In the genomic region with DNA sequence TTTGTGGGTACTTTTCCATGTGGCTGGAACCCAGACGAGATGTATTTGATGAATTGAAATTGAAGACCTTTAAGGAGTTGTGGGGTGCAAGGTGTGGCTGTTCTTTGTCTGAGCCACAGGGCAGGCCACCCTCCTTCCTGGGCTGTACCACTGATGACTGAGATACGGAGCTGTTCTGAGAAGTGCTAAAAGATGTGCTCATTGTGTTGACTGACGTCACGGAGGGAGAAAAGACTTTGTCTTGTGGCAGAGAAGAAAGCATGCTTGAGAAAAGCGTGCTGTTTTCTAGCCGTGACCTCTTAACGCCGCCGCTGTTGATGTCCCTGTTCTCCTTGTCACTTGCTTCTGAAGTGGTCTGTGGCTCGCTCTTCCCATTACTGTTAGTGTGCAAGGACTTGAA, we compare ENCODE assay signal across 19 mouse cellular contexts.
DNase-seq lines count a peak whose midpoint lies in the region; ATAC-seq lines count a peak whose summit lies in the region.
"Had no signal": no experiment of that assay in that cellular context is flagged by ENCODE, and none has a peak within 500 bp of the region (broad histone marks: within the 10 kb centered on the region; RNA-seq: fewer than 3 reads in every experiment).

No protein-coding gene starts in this region.

- WGBS in neural tube, embryonic 15.5 days, result 81% methylated on average over 10 of the region's 10 CpGs

- H3K9ac ChIP-seq in neural tube, embryonic 15.5 days (replicated peaks), result no peak overlapping the region
- H3K9ac ChIP-seq: hindbrain, embryonic 15.5 days; limb, embryonic 15.5 days had no signal

- peak; percentile 91 for DNase-seq in naive thymus-derived CD4-positive, alpha-beta T cell, adult 2 months (ENCODE audit: low read depth)
- DNase-seq in thymus, postnatal 14 days, result peak; percentile 47
- DNase-seq in adrenal gland, adult 18-20 months (ENCODE audit: low spot score in 2 of 2), result no peak
- no peak for DNase-seq in lung, postnatal 25 days (ENCODE audit: low spot score)
- DNase-seq: cerebellum, adult 8-10 months; gastrocnemius, adult 2 months; heart, postnatal 36 days; kidney, adult 11 months; kidney, postnatal 10 days; lung, postnatal 36 days; right cerebral cortex, postnatal 25 days had no signal

- H3K36me3 ChIP-seq in neural tube, embryonic 15.5 days, result no peaks in the 10 kb centered on the region
- H3K36me3 ChIP-seq: forebrain, embryonic 10.5 days; hindbrain, embryonic 15.5 days; limb, embryonic 15.5 days had no signal

- peaks cover 24% of the 10 kb centered on the region for H3K27me3 ChIP-seq in neural tube, embryonic 15.5 days (replicated peaks)

- no peaks in the 10 kb centered on the region for H3K4me1 ChIP-seq in neural tube, embryonic 15.5 days
- H3K4me1 ChIP-seq: hindbrain, embryonic 15.5 days had no signal

- H3K4me3 ChIP-seq in neural tube, embryonic 15.5 days (replicated peaks), result no peak overlapping the region
- H3K4me3 ChIP-seq: forebrain, embryonic 10.5 days; gastrocnemius, adult 2 months; hindbrain, embryonic 15.5 days; layer of hippocampus, adult 2 months; limb, embryonic 15.5 days had no signal

- no peak overlapping the region for H3K27ac ChIP-seq in neural tube, embryonic 15.5 days (replicated peaks)
- H3K27ac ChIP-seq: forebrain, embryonic 10.5 days; gastrocnemius, adult 2 months; hindbrain, embryonic 15.5 days; layer of hippocampus, adult 2 months; limb, embryonic 15.5 days had no signal

- no peak overlapping the region for H3K4me2 ChIP-seq in neural tube, embryonic 15.5 days
- H3K4me2 ChIP-seq: hindbrain, embryonic 15.5 days; limb, embryonic 15.5 days; midbrain, embryonic 11.5 days had no signal

- peak; percentile 86 for ATAC-seq in CD4-positive, CD25-positive, alpha-beta regulatory T cell, adult 4 months
- ATAC-seq in activated CD4-positive, CD25-positive, alpha-beta regulatory T cell, adult 4 months, result peak; percentile 87
- no peak for ATAC-seq in neural tube, embryonic 15.5 days (ENCODE audit: low FRiP score)

- no peaks in the 10 kb centered on the region for H3K9me3 ChIP-seq in neural tube, embryonic 15.5 days (replicated peaks)
- H3K9me3 ChIP-seq: forebrain, embryonic 10.5 days; hindbrain, embryonic 15.5 days; limb, embryonic 15.5 days had no signal

Comparison
In these comparisons a context has a peak if more than half of its experiments do, and no peak if none do; other contexts are left out.
1. DNase-seq: peak in naive thymus-derived CD4-positive, alpha-beta T cell, adult 2 months (single experiment) and thymus, postnatal 14 days (single experiment); none in adrenal gland, adult 18-20 months (0 of 2) and lung, postnatal 25 days (single experiment).